Mouse (Mus musculus) common myeloid progenitor, adult 5-6 weeks (primary cell): ENCODE data around the gene Ehf. TPM values are rescaled to one million over a fixed set of nuclear protein-coding genes. Genes with fewer than 3 reads are reported as not detected.

Experiments used
- ATAC-seq: replicated peaks from 2 replicates; pipeline ENCODE4 v1.8.0; 2016; ENCODE audit warnings: low read depth, mild to moderate bottlenecking, moderate TSS enrichment, inconsistent platforms; ENCODE audit not compliant: poor library complexity, severe bottlenecking
- total RNA-seq: library from RNA; stranded (forward); fragments of 200-1000, 187-1606 nt; gene quantifications from 2 replicates; pipeline ENCODE4 v1.2.3, GENCODE M21; 2017

The Ehf gene
- total RNA-seq, 1 experiment from 2014 or later = not detected

GRCm38 (mm10) chr2:103226781-103227180 lies 76.3 kb downstream of the Ehf start:
- ATAC-seq = no peak

GRCm38 (mm10) chr2:103220871-103221270 lies 82.2 kb downstream of the Ehf start:
- no peak for ATAC-seq

GRCm38 (mm10) chr2:103218323-103218722 lies 84.8 kb downstream of the Ehf start:
- no peak for ATAC-seq

GRCm38 (mm10) chr2:103215801-103216200 lies 87.3 kb downstream of the Ehf start:
- ATAC-seq = no peak

- ATAC-seq = no peak
These were observed 88.2 kb downstream of the Ehf start for GRCm38 (mm10) chr2:103214861-103215260.

- ATAC-seq = no peak
These were observed 89.5 kb downstream of the Ehf start for GRCm38 (mm10) chr2:103213547-103213946.

Other genes with a start within 250 kb of the Ehf start
- gene Pdhx, start 229.8 kb downstream of the Ehf start, total RNA-seq = 21.5 and 37.1 TPM in 2 replicates
- gene Apip, start 229.6 kb downstream of the Ehf start, total RNA-seq = 27.4 and 52.7 TPM in 2 replicates
- not detected in 2 replicates for gene Elf5, start 108.4 kb upstream of the Ehf start, total RNA-seq
- gene Cat, start 181.9 kb upstream of the Ehf start, total RNA-seq = 44.3 and 49.5 TPM in 2 replicates